Comparison of ENCODE assay signal across 12 mouse cellular contexts in genomic region chr10:30998163-30998944, GRCm38 (mm10).
DNase-seq lines count a peak whose midpoint lies in the region; ATAC-seq and TF ChIP-seq lines count a peak whose summit lies in the region.
"Had no signal": no experiment of that assay in that cellular context is flagged by ENCODE, and none has a peak within 500 bp of the region (broad histone marks: within the 10 kb centered on the region; RNA-seq: fewer than 3 reads in every experiment).

No protein-coding gene starts in this region.

- H3K9ac ChIP-seq in heart, embryonic 13.5 days: no peak overlapping the region
- H3K9ac ChIP-seq in lung, embryonic 14.5 days: no peak overlapping the region
- H3K9ac ChIP-seq in heart, embryonic 15.5 days: no peak overlapping the region
- H3K9ac ChIP-seq in neural tube, embryonic 13.5 days: no peak overlapping the region
- H3K9ac ChIP-seq: forebrain, embryonic 13.5 days had no signal

- ATAC-seq in heart, embryonic 13.5 days (ENCODE audit: extremely low read depth, insufficient number of reproducible peaks, low FRiP score, low TSS enrichment): peak; percentile 54
- 0 out of 2 replicates have a peak, but pooled peaks have one; percentile 35 for ATAC-seq in lung, embryonic 14.5 days (ENCODE audit: insufficient read depth)
- peak; percentile 60; the same call in 1 of the 2 replicates for ATAC-seq in heart, embryonic 15.5 days (replicated peaks; ENCODE audit: insufficient number of reproducible peaks, insufficient read depth, low FRiP score, low read depth)
- ATAC-seq in neural tube, embryonic 13.5 days (ENCODE audit: low read depth): peak; percentile 84
- ATAC-seq: forebrain, embryonic 13.5 days had no signal

- TF ChIP-seq CTCF in lung, embryonic 14.5 days (IDR thresholded peaks at IDR 0.05; ENCODE audit: low read depth): no peak

- no peak overlapping the region for H3K4me3 ChIP-seq in heart, embryonic 13.5 days
- no peak overlapping the region for H3K4me3 ChIP-seq in lung, embryonic 14.5 days (ENCODE audit: low read depth, low read length)
- H3K4me3 ChIP-seq in heart, embryonic 15.5 days: no peak overlapping the region
- H3K4me3 ChIP-seq in neural tube, embryonic 13.5 days: no peak overlapping the region
- H3K4me3 ChIP-seq: forebrain, embryonic 13.5 days had no signal

- peak overlapping the region; percentile 67 for H3K27ac ChIP-seq in heart, embryonic 13.5 days (replicated peaks)
- no peak overlapping the region for H3K27ac ChIP-seq in lung, embryonic 14.5 days (ENCODE audit: low read depth)
- no peak overlapping the region for H3K27ac ChIP-seq in heart, embryonic 15.5 days
- H3K27ac ChIP-seq in neural tube, embryonic 13.5 days (replicated peaks): no peak overlapping the region; the same call in 1 of the 2 replicates
- H3K27ac ChIP-seq: forebrain, embryonic 13.5 days had no signal

- H3K36me3 ChIP-seq in heart, embryonic 13.5 days: no peaks in the 10 kb centered on the region
- no peaks in the 10 kb centered on the region for H3K36me3 ChIP-seq in lung, embryonic 14.5 days (ENCODE audit: insufficient read depth)
- no peaks in the 10 kb centered on the region for H3K36me3 ChIP-seq in heart, embryonic 15.5 days
- H3K36me3 ChIP-seq in neural tube, embryonic 13.5 days: no peaks in the 10 kb centered on the region
- H3K36me3 ChIP-seq: G1E had no signal

- 46% methylated on average over 12 of the region's 12 CpGs for WGBS in heart, embryonic 13.5 days
- 29% methylated on average over 12 of the region's 12 CpGs for WGBS in lung, embryonic 14.5 days
- WGBS in heart, embryonic 15.5 days: 41% methylated on average over 12 of the region's 12 CpGs
- 58% methylated on average over 12 of the region's 12 CpGs for whole genome bisulfite sequencing in neural tube, embryonic 13.5 days

- H3K9me3 ChIP-seq in heart, embryonic 13.5 days: no peaks in the 10 kb centered on the region
- H3K9me3 ChIP-seq in lung, embryonic 14.5 days (ENCODE audit: low read depth, low read length): no peaks in the 10 kb centered on the region
- H3K9me3 ChIP-seq in heart, embryonic 15.5 days (replicated peaks): no peaks in the 10 kb centered on the region
- H3K9me3 ChIP-seq in neural tube, embryonic 13.5 days: no peaks in the 10 kb centered on the region
- H3K9me3 ChIP-seq: forebrain, embryonic 13.5 days; G1E had no signal

- DNase-seq in heart, postnatal 14 days: no peak
- peak; percentile 15 for DNase-seq in lung, embryonic 14.5 days
- no peak for DNase-seq in lung, adult 18-20 months
- DNase-seq in B cell, adult 2 months: no peak
- DNase-seq: cerebellum, adult 11-12 months; layer of hippocampus, postnatal 36 days; right cerebral cortex, postnatal 4 days had no signal

- intact Hi-C loops in heart, postnatal 14 days (cut with DNase I): no loop called here

- peaks cover 14% of the 10 kb centered on the region for H3K4me1 ChIP-seq in heart, embryonic 13.5 days
- no peaks in the 10 kb centered on the region for H3K4me1 ChIP-seq in lung, embryonic 14.5 days (ENCODE audit: insufficient read depth)
- no peaks in the 10 kb centered on the region for H3K4me1 ChIP-seq in heart, embryonic 15.5 days (replicated peaks)
- no peaks in the 10 kb centered on the region; the same call in 1 of the 2 replicates for H3K4me1 ChIP-seq in neural tube, embryonic 13.5 days (replicated peaks)
- H3K4me1 ChIP-seq: forebrain, embryonic 13.5 days had no signal

- H3K27me3 ChIP-seq in heart, embryonic 13.5 days (replicated peaks): peaks cover 13% of the 10 kb centered on the region; the same call in 1 of the 2 replicates
- no peaks in the 10 kb centered on the region for H3K27me3 ChIP-seq in lung, embryonic 14.5 days (ENCODE audit: insufficient read depth, low read length)
- no peaks in the 10 kb centered on the region for H3K27me3 ChIP-seq in heart, embryonic 15.5 days
- no peaks in the 10 kb centered on the region for H3K27me3 ChIP-seq in neural tube, embryonic 13.5 days
- H3K27me3 ChIP-seq: forebrain, embryonic 13.5 days had no signal

- H3K4me2 ChIP-seq in heart, embryonic 13.5 days: no peak overlapping the region
- H3K4me2 ChIP-seq in lung, embryonic 14.5 days: no peak overlapping the region
- H3K4me2 ChIP-seq in heart, embryonic 15.5 days: no peak overlapping the region
- H3K4me2 ChIP-seq in neural tube, embryonic 13.5 days: no peak overlapping the region
- H3K4me2 ChIP-seq: forebrain, embryonic 13.5 days had no signal
